Comparison of ENCODE assay signal across 8 mouse cellular contexts in the genomic region with DNA sequence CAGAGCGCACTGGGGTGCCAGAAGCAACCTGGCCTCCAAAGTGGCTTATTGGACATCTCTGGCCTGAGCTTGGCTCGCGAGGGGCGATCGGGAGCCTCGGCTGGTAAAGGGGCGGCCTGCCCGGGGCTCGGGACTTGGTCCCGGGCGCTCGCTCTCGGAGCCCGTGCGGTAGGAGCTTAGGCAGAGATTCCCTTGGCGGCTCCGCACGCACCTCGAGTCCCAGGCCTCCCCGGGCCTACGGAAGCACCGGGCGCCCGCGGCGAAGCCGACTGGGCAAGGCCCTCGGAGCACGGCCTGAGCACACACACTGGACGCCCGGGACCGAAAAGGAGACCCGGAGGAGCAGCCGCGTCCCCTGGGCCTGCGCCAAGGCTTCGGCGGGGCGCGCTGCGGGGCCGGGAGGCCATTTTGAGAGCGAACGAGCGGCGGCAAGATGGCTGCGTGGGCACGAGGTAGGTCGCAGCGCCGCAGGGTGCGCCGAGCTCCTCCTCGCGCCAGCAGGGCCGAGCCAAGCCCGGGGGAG. TPM values are rescaled to one million over a fixed set of nuclear protein-coding genes. Genes with fewer than 3 reads are reported as not detected.
A peak's percentile ranks its signal among the peaks of the same experiment; 100 is the strongest.
DNase-seq lines count a peak whose midpoint lies in the region; ATAC-seq and TF ChIP-seq lines count a peak whose summit lies in the region.

No protein-coding gene starts in this region.

- intact Hi-C loops in gastrocnemius, postnatal 14 days (cut with DNase I; ENCODE audit: low total_unique reads), result no loop called here

- no peaks in the 10 kb centered on the region for H3K9me3 ChIP-seq in heart, embryonic 12.5 days (replicated peaks)
- no peaks in the 10 kb centered on the region for H3K9me3 ChIP-seq in ES-E14 (ENCODE audit: control insufficient read depth, insufficient read depth, low read depth, low read length)
- H3K9me3 ChIP-seq in forebrain, embryonic 10.5 days, result no peaks in the 10 kb centered on the region
- no peaks in the 10 kb centered on the region for H3K9me3 ChIP-seq in liver, embryonic 14.5 days (ENCODE audit: control insufficient read depth, low read length)

- no peak for ATAC-seq in heart, embryonic 12.5 days (ENCODE audit: insufficient number of reproducible peaks, low FRiP score)
- ATAC-seq in liver, embryonic 14.5 days (ENCODE audit: insufficient read depth), result no peak
- ATAC-seq in megakaryocyte-erythroid progenitor cell, adult 5-6 weeks (replicated peaks; ENCODE audit: low FRiP score, low TSS enrichment, poor library complexity, severe bottlenecking), result no peak

- DNase-seq in heart, adult 8-10 months (ENCODE audit: low spot score), result no peak
- no peak for DNase-seq in ES-E14 (ENCODE audit: low read depth, low spot score)
- DNase-seq in forebrain, embryonic 10.5 days (ENCODE audit: extremely low spot score, low spot score), result peak; percentile 56
- no peak for DNase-seq in liver, embryonic 14.5 days (ENCODE audit: low read depth in 3 of 3, low spot score in 3 of 3)
- no peak for DNase-seq in spleen, adult 12 weeks (ENCODE audit: low spot score)
- no peak for DNase-seq in gastrocnemius, postnatal 14 days

- H3K4me1 ChIP-seq in heart, embryonic 12.5 days (replicated peaks), result peaks cover 13% of the 10 kb centered on the region
- H3K4me1 ChIP-seq in ES-E14 (ENCODE audit: control insufficient read depth in 2 of 2, insufficient read depth in 2 of 2, low read length in 2 of 2, poor library complexity in 1 of 2), result peaks cover 0 to 7% of the 10 kb centered on the region in 2 experiments; a peak in 2 of 4 replicates
- H3K4me1 ChIP-seq in forebrain, embryonic 10.5 days, result peaks cover 100% of the 10 kb centered on the region
- H3K4me1 ChIP-seq in liver, embryonic 14.5 days (replicated peaks; ENCODE audit: control insufficient read depth in 2 of 2, insufficient read depth in 2 of 2, low read length in 1 of 2), result no peaks in the 10 kb centered on the region; a peak in 1 of 4 replicates

- peak overlapping the region; percentile 53 for H3K9ac ChIP-seq in heart, embryonic 12.5 days
- H3K9ac ChIP-seq in ES-E14 (ENCODE audit: insufficient read depth, low read depth, low read length, poor library complexity, severe bottlenecking), result peak overlapping the region; percentile 60
- no peak overlapping the region for H3K9ac ChIP-seq in liver, embryonic 14.5 days (replicated peaks)

- no peaks in the 10 kb centered on the region for H3K36me3 ChIP-seq in heart, embryonic 12.5 days
- no peaks in the 10 kb centered on the region for H3K36me3 ChIP-seq in ES-E14 (ENCODE audit: control insufficient read depth, insufficient read depth, low read length, poor library complexity, severe bottlenecking)
- H3K36me3 ChIP-seq in forebrain, embryonic 10.5 days (replicated peaks), result peaks cover 71% of the 10 kb centered on the region
- no peaks in the 10 kb centered on the region for H3K36me3 ChIP-seq in liver, embryonic 14.5 days (replicated peaks; ENCODE audit: control insufficient read depth, insufficient read depth, low read depth)

- H3K4me2 ChIP-seq in heart, embryonic 12.5 days, result peak overlapping the region; percentile 78
- peak overlapping the region; percentile 36; the same call in 1 of the 2 replicates for H3K4me2 ChIP-seq in liver, embryonic 14.5 days (ENCODE audit: low read depth)

- no peak for TF ChIP-seq CTCF in liver, embryonic 14.5 days (IDR thresholded peaks at IDR 0.05; ENCODE audit: low read depth)

- in situ Hi-C loops in ES-E14 (cut with MboI; ENCODE audit: low sequenced_read_pairs in 2 of 2, unreplicated experiment in 2 of 2), result no loop called here

- no peak for TF ChIP-seq EP300 in liver, embryonic 14.5 days (IDR thresholded peaks at IDR 0.05; ENCODE audit: low read depth)

- 1% methylated on average over 57 of the region's 57 CpGs for WGBS in heart, embryonic 12.5 days
- WGBS in forebrain, embryonic 10.5 days, result 2% methylated on average over 57 of the region's 57 CpGs
- 3% methylated on average over 57 of the region's 57 CpGs for WGBS in liver, embryonic 14.5 days (ENCODE audit: insufficient replicate concordance)

- peak overlapping the region; percentile 48 for H3K4me3 ChIP-seq in heart, embryonic 12.5 days
- H3K4me3 ChIP-seq in ES-E14 (ENCODE audit: insufficient read depth in 1 of 2, low read depth in 1 of 2, low read length in 2 of 2, poor library complexity in 1 of 2, severe bottlenecking in 1 of 2), result peak overlapping the region; percentile 47 to 57
- H3K4me3 ChIP-seq in forebrain, embryonic 10.5 days, result peak overlapping the region; percentile 44
- H3K4me3 ChIP-seq in liver, embryonic 14.5 days (ENCODE audit: insufficient read depth in 1 of 2, low read depth in 2 of 2, low read length in 2 of 2), result no peak overlapping the region

- peaks cover 88% of the 10 kb centered on the region for H3K27me3 ChIP-seq in heart, embryonic 12.5 days (replicated peaks)
- peaks cover 100% of the 10 kb centered on the region for H3K27me3 ChIP-seq in forebrain, embryonic 10.5 days (ENCODE audit: poor library complexity, severe bottlenecking)
- H3K27me3 ChIP-seq in liver, embryonic 14.5 days (ENCODE audit: control insufficient read depth, insufficient read depth, low read length), result peaks cover 74% of the 10 kb centered on the region

- H3K27ac ChIP-seq in heart, embryonic 12.5 days (ENCODE audit: poor library complexity, severe bottlenecking), result no peak overlapping the region
- no peak overlapping the region for H3K27ac ChIP-seq in ES-E14 (ENCODE audit: insufficient read depth, low read depth, low read length, poor library complexity, severe bottlenecking)
- peak overlapping the region; percentile 98 for H3K27ac ChIP-seq in forebrain, embryonic 10.5 days
- no peak overlapping the region for H3K27ac ChIP-seq in liver, embryonic 14.5 days

TF ChIP-seq in ES-E14, 5 proteins besides CTCF, POLR2A, EP300 and RAD21:
- no peak for TF ChIP-seq CHD2 (IDR thresholded peaks at IDR 0.05; ENCODE audit: low read depth, low read length)
- TF ChIP-seq HCFC1 (IDR thresholded peaks at IDR 0.05; ENCODE audit: borderline replicate concordance, insufficient read depth, low read length), result no peak
- TF ChIP-seq MAFK (IDR thresholded peaks at IDR 0.05; ENCODE audit: insufficient read depth, low read depth, low read length), result no peak
- no peak for TF ChIP-seq ZNF384 (IDR thresholded peaks at IDR 0.05; ENCODE audit: low read depth, low read length)
- TF ChIP-seq ZC3H11A (IDR thresholded peaks at IDR 0.05; ENCODE audit: borderline replicate concordance, low read depth, low read length), result no peak

RNA-seq across cellular contexts. Expression of a gene that starts 49.1 kb away (rescaled TPM):
- 37.9 and 39.6 TPM in 2 replicates for polyA plus RNA-seq in heart, embryonic 12.5 days (2016; fragmentation: Nextera tagmentation; extraction: Ambion mirVana)
- 10 to 100 TPM; 65.9 to 72.3 (median 69.9) TPM for total RNA-seq in heart, adult 8-10 months (2022)
- 163 and 240 TPM in 2 replicates for total RNA-seq in ES-E14 (2012; rRNA removed)
- 42.1 and 46.4 TPM in 2 replicates for polyA plus RNA-seq in forebrain, embryonic 10.5 days (2016; fragmentation: Nextera tagmentation; extraction: Ambion mirVana)
- 14.4 and 15.4 TPM in 2 replicates for polyA plus RNA-seq in liver, embryonic 14.5 days (2012; rRNA removed)
- 14.0 and 16.2 TPM in 2 replicates for polyA plus RNA-seq in liver, embryonic 14.5 days (2014; fragmentation: Nextera tagmentation; extraction: Ambion mirVana)
- total RNA-seq in megakaryocyte-erythroid progenitor cell, adult 5-6 weeks (2014; fragmentation: Nextera tagmentation), result 41.8 and 77.5 TPM in 2 replicates
- total RNA-seq in megakaryocyte-erythroid progenitor cell, adult 5-6 weeks (2017), result 40.8 and 90.7 TPM in 2 replicates
- total RNA-seq in gastrocnemius, postnatal 14 days (2021), result 10 to 100 TPM; 28.8 to 33.0 TPM

Comparison
In these comparisons a context has a peak if more than half of its experiments do, and no peak if none do; other contexts are left out.
1. H3K4me3 ChIP-seq: peak in heart, embryonic 12.5 days (single experiment), ES-E14 (2 of 2) and forebrain, embryonic 10.5 days (single experiment); none in liver, embryonic 14.5 days (0 of 2).